Mouse (Mus musculus) brain, embryonic 14.5 days (tissue): ENCODE results near the gene Irs1.

Experiments
- CTCF ChIP-seq: fragments of 200-500 bp; IDR thresholded peaks from 2 replicates; pipeline ENCODE4 v1.5.1; 2012; ENCODE audit warnings: inconsistent platforms, mild to moderate bottlenecking, moderate library complexity, borderline replicate concordance; ENCODE audit not compliant: insufficient read depth, insufficient read length; ENCODE audit errors: extremely low read depth
- POLR2A ChIP-seq: fragments of 200-500 bp; IDR thresholded peaks from 2 replicates; pipeline ENCODE4 v1.6.1; 2012; ENCODE audit warnings: mild to moderate bottlenecking, inconsistent platforms, borderline replicate concordance; ENCODE audit not compliant: poor library complexity, insufficient read depth, insufficient read length, severe bottlenecking; ENCODE audit errors: extremely low read depth

DNA sequence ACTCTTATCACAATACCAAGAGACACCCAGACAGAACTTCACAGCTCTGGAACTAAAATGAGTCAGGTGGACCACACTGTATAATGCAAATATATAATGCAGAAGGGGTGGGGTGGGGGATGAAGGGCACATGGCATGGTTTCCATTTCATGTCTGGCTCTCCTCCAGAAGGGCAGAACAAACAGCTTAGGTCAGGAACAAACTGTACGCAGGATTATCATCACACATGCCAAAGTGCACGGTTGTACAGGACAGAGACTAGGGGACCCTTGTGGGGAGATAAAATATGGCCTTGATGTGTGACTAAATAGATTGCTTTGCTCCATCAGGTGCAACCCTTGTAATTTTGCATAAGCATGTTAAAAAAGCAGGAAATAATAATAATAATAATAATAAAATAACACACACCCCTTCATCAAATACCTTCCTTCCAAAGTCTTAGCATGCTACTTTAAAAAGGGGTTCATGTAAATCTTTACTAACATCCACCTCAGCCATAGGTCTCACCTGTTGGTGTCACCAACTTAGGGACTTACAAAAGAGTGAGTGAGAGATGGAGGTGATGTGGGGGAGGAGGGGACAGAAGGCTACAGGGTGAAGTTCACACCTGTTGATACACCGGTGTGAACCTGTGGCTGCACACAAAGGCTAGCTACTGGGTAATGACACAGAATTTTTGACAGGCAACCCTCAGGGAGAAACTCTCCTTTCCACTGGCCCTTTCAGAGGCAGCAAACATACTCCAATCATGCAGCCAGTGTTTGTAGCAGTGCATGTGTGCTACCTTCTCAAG is 51.6 kb downstream of the Irs1 start:
- TF ChIP-seq CTCF (no peak), POLR2A (no peak)
